17 mouse cellular contexts compared by ENCODE assay signal in genomic region chr4:100233770-100234169, GRCm38 (mm10).
DNase-seq lines count a peak whose midpoint lies in the region; ATAC-seq and TF ChIP-seq lines count a peak whose summit lies in the region.
"Had no signal": no experiment of that assay in that cellular context is flagged by ENCODE, and none has a peak within 500 bp of the region (broad histone marks: within the 10 kb centered on the region; RNA-seq: fewer than 3 reads in every experiment).

No protein-coding gene starts in this region.

- no peak for TF ChIP-seq CTCF in kidney, postnatal 0 days (IDR thresholded peaks at IDR 0.05; ENCODE audit: low read depth)
- no peak for TF ChIP-seq CTCF in liver, postnatal 0 days (IDR thresholded peaks at IDR 0.05; ENCODE audit: low read depth)

- no peaks in the 10 kb centered on the region for H3K9me3 ChIP-seq in kidney, embryonic 14.5 days (ENCODE audit: control insufficient read depth, low read length)
- H3K9me3 ChIP-seq in kidney, postnatal 0 days (replicated peaks; ENCODE audit: low read length) = no peaks in the 10 kb centered on the region
- no peaks in the 10 kb centered on the region for H3K9me3 ChIP-seq in liver, postnatal 0 days (ENCODE audit: low read length)
- H3K9me3 ChIP-seq: embryonic facial prominence, embryonic 12.5 days; forebrain, embryonic 15.5 days; heart, embryonic 12.5 days; hindbrain, embryonic 10.5 days had no signal

- H3K4me2 ChIP-seq in kidney, embryonic 14.5 days (replicated peaks; ENCODE audit: low read depth, low read length) = no peak overlapping the region
- H3K4me2 ChIP-seq in kidney, postnatal 0 days (ENCODE audit: low read length) = no peak overlapping the region
- no peak overlapping the region for H3K4me2 ChIP-seq in liver, postnatal 0 days (ENCODE audit: low read depth, low read length)
- H3K4me2 ChIP-seq: embryonic facial prominence, embryonic 12.5 days; forebrain, embryonic 15.5 days; heart, embryonic 12.5 days; hindbrain, embryonic 14.5 days had no signal

- no peaks in the 10 kb centered on the region for H3K4me1 ChIP-seq in kidney, embryonic 14.5 days (ENCODE audit: control insufficient read depth, insufficient read depth, low read length)
- H3K4me1 ChIP-seq in kidney, postnatal 0 days (replicated peaks; ENCODE audit: insufficient read depth, low read length) = no peaks in the 10 kb centered on the region
- H3K4me1 ChIP-seq in liver, postnatal 0 days (ENCODE audit: insufficient read depth) = peaks cover 11% of the 10 kb centered on the region
- H3K4me1 ChIP-seq: forebrain, embryonic 15.5 days had no signal

- peak; percentile 54 for DNase-seq in kidney, adult 11 months
- DNase-seq in kidney, adult 9 months = peak; percentile 72
- no peak for DNase-seq in kidney, postnatal 0 days (ENCODE audit: low spot score)
- peak; percentile 49 to 50 for DNase-seq in kidney, postnatal 36 days
- no peak for DNase-seq in liver, postnatal 0 days
- DNase-seq in adrenal gland, adult 8-10 months = no peak
- DNase-seq: adrenal gland, postnatal 10 days; cerebellum, adult 11 months; cerebellum, adult 8-10 months; cerebellum, postnatal 14 days; heart, adult 2 months had no signal

- no peak overlapping the region for H3K27ac ChIP-seq in kidney, embryonic 14.5 days (ENCODE audit: low read depth, low read length)
- no peak overlapping the region for H3K27ac ChIP-seq in kidney, postnatal 0 days
- no peak overlapping the region for H3K27ac ChIP-seq in liver, postnatal 0 days (ENCODE audit: low read depth)
- H3K27ac ChIP-seq: embryonic facial prominence, embryonic 12.5 days; forebrain, embryonic 15.5 days; heart, adult 2 months; hindbrain, embryonic 10.5 days; hindbrain, embryonic 14.5 days had no signal

- H3K4me3 ChIP-seq in kidney, embryonic 14.5 days (ENCODE audit: low read length) = no peak overlapping the region
- H3K4me3 ChIP-seq in kidney, postnatal 0 days (replicated peaks; ENCODE audit: low read depth, low read length) = no peak overlapping the region
- no peak overlapping the region for H3K4me3 ChIP-seq in liver, postnatal 0 days (ENCODE audit: low read depth, low read length)
- H3K4me3 ChIP-seq: embryonic facial prominence, embryonic 12.5 days; forebrain, embryonic 15.5 days; heart, adult 2 months; heart, embryonic 12.5 days; hindbrain, embryonic 10.5 days had no signal

- H3K27me3 ChIP-seq in kidney, embryonic 14.5 days (ENCODE audit: control insufficient read depth, insufficient read depth, low read length) = no peaks in the 10 kb centered on the region
- no peaks in the 10 kb centered on the region for H3K27me3 ChIP-seq in kidney, postnatal 0 days (ENCODE audit: insufficient read depth, low read length)
- H3K27me3 ChIP-seq in liver, postnatal 0 days (ENCODE audit: insufficient read depth, low read length) = no peaks in the 10 kb centered on the region
- H3K27me3 ChIP-seq: embryonic facial prominence, embryonic 12.5 days; forebrain, embryonic 15.5 days had no signal

- TF ChIP-seq EP300 in liver, postnatal 0 days (IDR thresholded peaks at IDR 0.05; ENCODE audit: low read depth) = no peak

- no peak overlapping the region for H3K9ac ChIP-seq in kidney, embryonic 14.5 days (ENCODE audit: low read depth, low read length)
- H3K9ac ChIP-seq in kidney, postnatal 0 days (ENCODE audit: low read depth, low read length) = no peak overlapping the region
- H3K9ac ChIP-seq in liver, postnatal 0 days (replicated peaks) = no peak overlapping the region
- H3K9ac ChIP-seq: embryonic facial prominence, embryonic 12.5 days; forebrain, embryonic 15.5 days; heart, embryonic 12.5 days; hindbrain, embryonic 14.5 days had no signal

- ATAC-seq in kidney, embryonic 14.5 days (ENCODE audit: low FRiP score, low TSS enrichment) = no peak
- ATAC-seq in kidney, postnatal 0 days (replicated peaks; ENCODE audit: low FRiP score, low read depth) = peak; percentile 69; the same call in 1 of the 2 replicates
- no peak for ATAC-seq in liver, postnatal 0 days
- ATAC-seq: forebrain, embryonic 15.5 days had no signal

- 82% methylated on average over 10 of the region's 10 CpGs for WGBS in kidney, embryonic 14.5 days
- WGBS in kidney, postnatal 0 days = 81% methylated on average over 10 of the region's 10 CpGs
- 87% methylated on average over 10 of the region's 10 CpGs for WGBS in liver, postnatal 0 days (ENCODE audit: insufficient replicate concordance)

- no peaks in the 10 kb centered on the region for H3K36me3 ChIP-seq in kidney, embryonic 14.5 days (ENCODE audit: control insufficient read depth, insufficient read depth, low read length)
- H3K36me3 ChIP-seq in kidney, postnatal 0 days (ENCODE audit: insufficient read depth, low read length) = no peaks in the 10 kb centered on the region
- H3K36me3 ChIP-seq in liver, postnatal 0 days (replicated peaks; ENCODE audit: insufficient read depth, low read length) = no peaks in the 10 kb centered on the region
- H3K36me3 ChIP-seq: embryonic facial prominence, embryonic 12.5 days; forebrain, embryonic 15.5 days; heart, embryonic 12.5 days; hindbrain, embryonic 10.5 days had no signal

Comparison
In these comparisons a context has a peak if more than half of its experiments do, and no peak if none do; other contexts are left out.
1. DNase-seq: peak in kidney, adult 11 months (single experiment), kidney, adult 9 months (single experiment) and kidney, postnatal 36 days (2 of 2); none in kidney, postnatal 0 days (single experiment), liver, postnatal 0 days (single experiment) and adrenal gland, adult 8-10 months (single experiment).